Mouse (Mus musculus) cerebellum, postnatal 25 days (tissue): Measurements from ENCODE around the gene Clk4.

Experiments used
- DNase-seq, 2 experiments: peaks; one replicate each; pipeline ENCODE4 v3.0.0; 2021; ENCODE audit warnings: mixed read lengths in 2 of 2

Gene Clk4

GRCm38 (mm10) chr11:51261680-51262219, at the start of gene Clk4:
Clk4 (plus strand) TSS chr11:51261730.
- DNase-seq: no peak

GRCm38 (mm10) chr11:51214021-51214420, 47.5 kb upstream of the Clk4 start:
- DNase-seq: no peak

DNA sequence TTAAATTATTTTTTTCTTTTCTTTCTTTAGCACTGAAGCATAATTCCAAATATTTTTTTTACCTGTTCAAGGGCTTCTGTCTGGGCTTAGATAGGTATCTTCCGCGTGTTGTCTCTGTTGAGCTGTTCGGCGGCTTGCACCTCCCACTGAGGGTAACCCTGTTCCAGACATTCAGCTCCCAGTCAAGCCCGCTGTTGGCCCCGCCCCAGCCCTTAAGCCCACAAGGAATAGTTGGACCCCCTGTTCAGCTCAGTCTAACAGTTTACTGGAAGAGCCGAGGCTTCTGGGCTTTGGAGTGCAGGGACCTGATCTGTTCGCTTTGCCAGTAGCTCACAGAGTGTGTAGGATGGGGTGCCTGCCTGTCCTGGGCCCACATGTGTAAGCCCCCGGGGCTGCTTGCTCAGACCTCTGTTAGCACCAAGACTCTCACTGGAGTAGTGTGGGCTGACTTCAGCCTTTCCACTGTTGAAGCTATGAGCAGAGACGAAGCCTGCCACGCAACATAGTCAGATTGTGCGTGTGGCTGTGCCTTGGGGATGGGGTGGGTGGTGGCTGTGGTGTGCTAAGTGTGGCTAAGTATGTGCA, 42.0 kb upstream of the Clk4 start:
- DNase-seq: peak in 1 of 2 experiments; percentile 3

DNA sequence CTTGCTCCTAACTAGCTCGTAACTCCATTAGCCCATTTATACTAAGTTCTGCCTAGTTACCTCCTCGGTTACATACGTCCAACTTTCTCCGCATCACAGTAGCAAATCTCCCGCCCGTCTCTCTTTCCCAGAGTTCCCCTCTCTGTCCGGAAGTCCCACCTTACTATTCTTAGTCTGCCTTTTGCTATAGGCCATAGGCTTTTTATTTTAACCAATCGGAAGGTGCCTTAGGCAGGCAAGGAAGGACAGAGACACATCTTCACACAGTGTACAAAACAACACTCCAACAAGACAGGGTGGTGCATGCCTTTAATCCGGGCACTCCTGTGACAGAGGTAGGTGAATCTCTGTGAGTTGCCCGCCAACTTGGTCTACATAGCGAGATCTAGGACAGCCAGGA, 41.2 kb upstream of the Clk4 start, which contains the start of gene Gm12569:
Gene Gm12569, plus strand, starts transcription at position 166 of the 400 bp plus-strand sequence.
- DNase-seq: no peak

DNA sequence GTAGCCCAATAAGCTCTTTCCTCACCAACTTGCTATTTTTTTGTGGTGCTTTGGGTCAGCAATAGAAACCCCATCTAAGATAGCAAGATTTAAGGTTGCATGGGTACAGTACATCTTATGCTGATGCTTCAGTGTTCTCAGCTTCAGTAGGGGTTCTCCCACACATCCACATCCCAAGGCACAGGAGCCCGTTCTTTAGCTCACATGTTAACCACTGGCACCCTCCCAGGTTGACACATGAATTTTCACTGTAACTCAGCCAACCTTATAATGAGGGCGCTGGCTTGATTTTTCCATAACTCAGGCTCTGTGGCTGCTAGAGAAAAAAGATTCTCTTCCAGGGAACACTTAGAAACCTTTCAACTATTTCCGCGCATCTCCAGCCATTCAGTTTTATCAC, 34.4 kb upstream of the Clk4 start:
- DNase-seq: no peak

GRCm38 (mm10) chr11:51234626-51235025, 26.9 kb upstream of the Clk4 start:
- DNase-seq: no peak

GRCm38 (mm10) chr11:51242897-51243296, 18.6 kb upstream of the Clk4 start:
- no peak for DNase-seq

DNA sequence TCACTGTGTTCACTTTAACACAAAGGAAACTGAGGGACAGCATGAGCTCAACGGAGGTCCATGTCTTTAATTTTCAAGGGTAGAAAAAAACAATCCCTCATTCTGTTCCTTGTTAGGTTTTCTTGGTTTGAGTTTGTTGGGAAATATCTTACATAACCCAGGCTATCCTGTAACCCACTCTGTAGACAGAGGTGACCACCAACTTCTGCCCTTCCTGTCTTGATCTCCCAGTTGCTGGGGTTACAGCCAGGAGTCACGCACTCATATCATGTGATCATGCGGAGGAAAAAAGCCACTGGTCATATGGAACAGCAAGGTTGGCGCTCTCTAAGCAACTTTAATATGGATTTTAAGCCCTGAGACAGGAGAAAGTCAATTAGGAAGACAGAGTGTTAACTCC, 4.5 kb upstream of the Clk4 start:
- DNase-seq: no peak

GRCm38 (mm10) chr11:51262342-51263285, 1.1 kb downstream of the Clk4 start, which contains the start of gene BC049762:
BC049762 (minus strand) TSS chr11:51263046.
- peak; percentile 98 to 99 for DNase-seq

GRCm38 (mm10) chr11:51263286-51263831, 1.8 kb downstream of the Clk4 start:
- DNase-seq: peak in 1 of 2 experiments; percentile 81

DNA sequence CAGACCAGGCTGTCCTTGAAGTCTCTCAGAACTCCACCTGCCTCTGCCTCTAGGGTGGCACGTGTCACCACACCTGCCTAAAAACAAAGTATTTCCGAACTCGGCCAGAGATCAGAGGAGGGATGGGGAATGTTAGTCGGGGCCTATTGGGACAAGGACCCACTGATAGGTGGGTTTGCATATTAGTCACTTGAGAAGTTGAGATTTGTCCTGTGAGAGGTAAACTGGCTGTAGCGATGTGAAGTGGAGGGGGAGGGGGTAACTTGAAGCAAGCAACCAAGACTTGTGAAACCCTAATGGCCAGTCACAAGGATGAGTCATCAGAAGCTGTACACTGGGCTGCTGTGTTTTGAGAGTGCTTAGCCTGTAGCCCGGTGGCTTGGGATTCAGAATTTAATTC, 2.8 kb downstream of the Clk4 start:
- peak in 1 of 2 experiments; percentile 9 for DNase-seq

- DNase-seq: peak in 1 of 2 experiments; percentile 60
Observed at GRCm38 (mm10) chr11:51265326-51265725, 3.8 kb downstream of the Clk4 start.

DNA sequence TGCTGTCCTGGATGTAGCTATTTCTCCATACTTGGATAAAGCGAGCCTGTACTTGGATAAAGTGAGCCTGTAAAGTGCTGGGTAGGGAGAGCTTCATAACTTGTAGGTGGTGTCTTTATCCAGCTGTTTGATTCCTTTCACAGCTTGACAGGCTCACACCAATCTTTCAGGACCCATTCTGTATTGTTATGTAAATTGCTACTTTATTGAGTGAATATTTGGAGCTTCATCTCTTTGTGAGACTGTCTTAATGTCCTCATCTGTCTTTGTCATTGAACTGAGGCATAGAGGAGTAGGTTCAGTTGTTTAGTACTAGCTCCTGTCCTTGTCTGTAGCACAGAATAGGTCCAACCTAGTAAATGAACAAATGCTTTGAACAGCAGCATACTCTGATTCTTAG, 12.9 kb downstream of the Clk4 start:
- DNase-seq: no peak

GRCm38 (mm10) chr11:51289564-51290041, 28.1 kb downstream of the Clk4 start, which contains the start of gene Col23a1:
Col23a1 (plus strand) TSS chr11:51289920.
- peak; percentile 62 to 78 for DNase-seq

DNA sequence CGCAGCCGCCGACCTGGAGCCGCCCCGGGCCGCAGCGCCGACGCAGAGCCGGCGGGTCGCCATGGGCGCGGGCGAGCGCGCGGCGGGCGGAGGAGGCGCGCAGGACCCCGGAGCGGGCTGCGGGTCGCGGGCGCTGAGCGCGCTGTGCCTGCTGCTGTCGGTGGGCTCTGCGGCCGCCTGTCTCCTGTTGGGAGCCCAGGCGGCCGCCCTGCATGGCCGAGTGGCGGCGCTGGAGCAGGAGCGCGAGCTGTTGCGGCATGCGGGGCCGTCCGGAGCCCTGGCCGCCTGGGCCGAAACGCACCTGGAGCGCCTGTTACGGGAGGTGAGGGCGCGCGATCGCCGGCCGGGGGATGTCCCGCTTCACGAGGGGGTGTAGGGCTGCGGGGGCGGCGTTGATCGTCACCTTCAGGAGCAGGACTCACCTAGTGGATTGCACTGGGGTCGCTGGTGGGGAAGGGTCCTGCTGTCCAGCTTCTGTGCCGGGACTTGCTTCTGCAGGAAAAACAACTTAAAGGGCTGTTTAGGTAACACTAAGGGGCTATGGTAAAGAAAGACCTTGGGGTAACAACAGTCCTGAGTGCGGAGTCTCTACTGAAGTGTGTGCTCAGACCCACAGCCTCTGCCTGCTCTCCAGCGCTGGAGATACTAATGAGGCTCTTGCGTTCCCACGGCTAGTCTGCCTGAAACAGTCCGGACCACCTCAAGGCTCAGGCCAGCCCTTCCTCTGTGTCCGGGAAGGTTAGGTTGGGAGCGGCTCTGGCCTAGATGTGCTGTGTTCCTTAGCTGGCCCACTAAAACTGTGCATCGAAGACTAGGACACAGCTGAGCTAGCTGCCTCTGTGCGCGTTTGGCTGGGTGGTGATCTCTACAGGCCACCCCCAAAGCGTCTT, 28.8 kb downstream of the Clk4 start:
- DNase-seq: peak; percentile 41 to 57

DNA sequence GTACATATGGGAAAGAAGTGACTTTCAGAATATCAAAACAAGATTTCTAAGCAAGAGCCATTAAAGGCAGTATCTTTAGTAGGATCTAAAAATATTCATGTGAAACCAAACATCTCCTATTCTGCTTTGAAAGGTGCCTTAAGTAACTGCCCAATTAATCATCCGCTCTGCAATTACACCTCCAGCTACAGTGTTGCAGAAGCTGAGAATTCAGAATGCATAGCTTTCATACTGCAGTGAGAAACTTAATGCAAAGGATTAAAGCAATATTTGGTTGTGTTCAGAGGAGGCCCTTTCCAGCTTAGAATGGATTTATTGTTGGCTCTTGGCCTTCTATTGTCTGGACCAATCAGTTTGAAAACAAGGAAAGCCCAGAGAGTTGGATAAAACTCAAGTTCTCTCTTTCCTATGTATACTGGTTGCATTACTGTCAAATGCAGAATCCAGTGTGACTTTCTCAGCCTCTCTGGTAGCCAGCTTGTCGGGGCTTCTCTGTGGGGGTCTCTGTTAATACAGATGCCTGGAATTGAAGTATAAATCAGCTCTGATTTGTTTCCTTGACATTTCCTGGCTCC, 32.5 kb downstream of the Clk4 start:
- DNase-seq: no peak

DNA sequence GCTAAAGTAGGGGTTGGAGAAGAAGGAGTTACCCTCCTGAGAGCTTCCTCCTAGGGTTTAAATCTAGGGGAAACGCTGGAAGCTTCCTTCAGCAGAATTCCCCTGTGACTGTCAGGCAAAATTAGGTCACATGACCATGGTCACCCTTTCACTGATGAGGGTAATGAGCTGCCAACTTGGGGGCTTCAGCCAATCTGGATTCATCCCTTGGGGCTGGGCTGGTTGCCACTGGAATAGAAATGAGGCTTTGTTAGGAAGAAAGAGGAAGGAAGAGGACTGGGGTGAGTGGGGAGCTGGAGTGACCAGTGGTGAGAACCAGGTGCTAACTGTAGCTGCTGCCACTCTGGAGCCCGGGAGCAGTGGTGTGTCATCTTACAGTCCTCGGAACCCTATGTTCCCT, 34.2 kb downstream of the Clk4 start:
- no peak for DNase-seq

- DNase-seq: no peak
Observed at GRCm38 (mm10) chr11:51298691-51299090, 37.2 kb downstream of the Clk4 start.

GRCm38 (mm10) chr11:51302396-51302795, 40.9 kb downstream of the Clk4 start:
- DNase-seq: no peak

GRCm38 (mm10) chr11:51303981-51304553, 42.5 kb downstream of the Clk4 start:
- no peak for DNase-seq

- DNase-seq: no peak
Observed at GRCm38 (mm10) chr11:51308306-51308705, 46.8 kb downstream of the Clk4 start.
